Mouse (Mus musculus) B cell, adult 2 months (primary cell): ENCODE data around the gene Tbc1d20.

Experiments
- DNase-seq, 2 experiments: peaks; one replicate each; pipeline ENCODE4 v3.0.0; 2022

The Tbc1d20 gene

GRCm38 (mm10) chr2:152361193-152361592 is 67.6 kb downstream of the Tbc1d20 start:
- no peak for DNase-seq
